In genomic region chr17:47436156-47436906, GRCm38 (mm10) we compare ENCODE assay signal across 8 mouse cellular contexts. TPM values are rescaled to one million over a fixed set of nuclear protein-coding genes. Genes with fewer than 3 reads are reported as not detected.
DNase-seq lines count a peak whose midpoint lies in the region; ATAC-seq lines count a peak whose summit lies in the region.

Gene AI661453, plus strand, starts transcription at chr17:47436615.

- DNase-seq in gastrocnemius, postnatal 25 days, result peak; percentile 17
- DNase-seq in gastrocnemius, postnatal 14 days, result no peak
- peak; percentile 52 for DNase-seq in embryonic facial prominence, embryonic 11.5 days (ENCODE audit: low spot score)
- DNase-seq in intestine, embryonic 14.5 days (ENCODE audit: low spot score), result peak; percentile 82
- no peak for DNase-seq in liver, embryonic 13.5 days
- DNase-seq in left cerebral cortex, postnatal 25 days (ENCODE audit: low spot score in 2 of 2), result no peak

- ATAC-seq in embryonic facial prominence, embryonic 11.5 days (replicated peaks; ENCODE audit: insufficient number of reproducible peaks, low FRiP score, low TSS enrichment, low read depth), result no peak
- peak; percentile 85 for ATAC-seq in intestine, embryonic 14.5 days (replicated peaks; ENCODE audit: low FRiP score, low TSS enrichment, low read depth)
- peak; percentile 24; the same call in 1 of the 2 replicates for ATAC-seq in liver, embryonic 13.5 days (ENCODE audit: low read depth)
- ATAC-seq in neural tube, embryonic 15.5 days (ENCODE audit: low FRiP score), result no peak
- ATAC-seq in erythroid progenitor cell, adult 5-6 weeks (replicated peaks; ENCODE audit: low FRiP score, poor library complexity, severe bottlenecking), result no peak

- H3K27me3 ChIP-seq in embryonic facial prominence, embryonic 11.5 days (ENCODE audit: control insufficient read depth, insufficient read depth, low read length), result peaks cover 20% of the 10 kb centered on the region
- peaks cover 21% of the 10 kb centered on the region for H3K27me3 ChIP-seq in intestine, embryonic 14.5 days (replicated peaks; ENCODE audit: control insufficient read depth, insufficient read depth, low read length)
- H3K27me3 ChIP-seq in liver, embryonic 13.5 days, result peaks cover 32% of the 10 kb centered on the region
- H3K27me3 ChIP-seq in neural tube, embryonic 15.5 days (replicated peaks), result peaks cover 35% of the 10 kb centered on the region

- H3K36me3 ChIP-seq in embryonic facial prominence, embryonic 11.5 days (replicated peaks; ENCODE audit: control insufficient read depth, insufficient read depth, low read depth, low read length), result no peaks in the 10 kb centered on the region
- no peaks in the 10 kb centered on the region for H3K36me3 ChIP-seq in intestine, embryonic 14.5 days (ENCODE audit: control insufficient read depth, insufficient read depth, low read length)
- no peaks in the 10 kb centered on the region for H3K36me3 ChIP-seq in liver, embryonic 13.5 days
- no peaks in the 10 kb centered on the region for H3K36me3 ChIP-seq in neural tube, embryonic 15.5 days

- H3K4me2 ChIP-seq in embryonic facial prominence, embryonic 11.5 days (ENCODE audit: low read depth, low read length), result peak within 1 kb of the TSS; percentile 79
- peak within 1 kb of the TSS; percentile 70 for H3K4me2 ChIP-seq in intestine, embryonic 14.5 days (ENCODE audit: low read length)
- H3K4me2 ChIP-seq in liver, embryonic 13.5 days, result peak within 1 kb of the TSS; percentile 76
- peak within 1 kb of the TSS; percentile 91 for H3K4me2 ChIP-seq in neural tube, embryonic 15.5 days

- no peaks in the 10 kb centered on the region; the same call in 1 of the 2 replicates for H3K4me1 ChIP-seq in embryonic facial prominence, embryonic 11.5 days (ENCODE audit: control insufficient read depth, insufficient read depth, low read length)
- H3K4me1 ChIP-seq in intestine, embryonic 14.5 days (replicated peaks; ENCODE audit: control insufficient read depth, insufficient read depth, low read length), result peaks cover 21% of the 10 kb centered on the region
- peaks cover 59% of the 10 kb centered on the region for H3K4me1 ChIP-seq in liver, embryonic 13.5 days (replicated peaks)
- H3K4me1 ChIP-seq in neural tube, embryonic 15.5 days, result peaks cover 17% of the 10 kb centered on the region

- intact Hi-C loops in gastrocnemius, postnatal 14 days (cut with DNase I; ENCODE audit: low total_unique reads), result no loop called here
- intact Hi-C loops in left cerebral cortex, postnatal 25 days (cut with DNase I), result no loop called here

- WGBS in embryonic facial prominence, embryonic 11.5 days, result under 1% methylated on average over 45 of the region's 45 CpGs
- 1% methylated on average over 38 of the region's 45 CpGs for WGBS in intestine, embryonic 14.5 days
- WGBS in liver, embryonic 13.5 days (ENCODE audit: insufficient replicate concordance), result 2% methylated on average over 44 of the region's 45 CpGs
- WGBS in neural tube, embryonic 15.5 days, result 2% methylated on average over 43 of the region's 45 CpGs

- H3K9me3 ChIP-seq in embryonic facial prominence, embryonic 11.5 days (replicated peaks; ENCODE audit: control insufficient read depth, low read length), result no peaks in the 10 kb centered on the region
- H3K9me3 ChIP-seq in intestine, embryonic 14.5 days (ENCODE audit: control insufficient read depth, low read length), result no peaks in the 10 kb centered on the region
- H3K9me3 ChIP-seq in liver, embryonic 13.5 days (replicated peaks), result no peaks in the 10 kb centered on the region
- no peaks in the 10 kb centered on the region for H3K9me3 ChIP-seq in neural tube, embryonic 15.5 days (replicated peaks)

- H3K4me3 ChIP-seq in embryonic facial prominence, embryonic 11.5 days (ENCODE audit: low read depth, low read length), result peak within 1 kb of the TSS; percentile 36
- peak within 1 kb of the TSS; percentile 46 for H3K4me3 ChIP-seq in intestine, embryonic 14.5 days (ENCODE audit: low read depth, low read length)
- peak within 1 kb of the TSS; percentile 60 for H3K4me3 ChIP-seq in liver, embryonic 13.5 days (replicated peaks)
- H3K4me3 ChIP-seq in neural tube, embryonic 15.5 days (replicated peaks), result peak within 1 kb of the TSS; percentile 41

- no peak within 1 kb of the TSS for H3K27ac ChIP-seq in embryonic facial prominence, embryonic 11.5 days (replicated peaks; ENCODE audit: low read depth, low read length)
- H3K27ac ChIP-seq in intestine, embryonic 14.5 days (ENCODE audit: low read depth), result peak within 1 kb of the TSS; percentile 23; the same call in 1 of the 2 replicates
- peak within 1 kb of the TSS; percentile 29; the same call in 1 of the 2 replicates for H3K27ac ChIP-seq in liver, embryonic 13.5 days
- H3K27ac ChIP-seq in neural tube, embryonic 15.5 days (replicated peaks), result no peak within 1 kb of the TSS

- H3K9ac ChIP-seq in embryonic facial prominence, embryonic 11.5 days (replicated peaks; ENCODE audit: low read length), result peak within 1 kb of the TSS; percentile 44; the same call in 1 of the 2 replicates
- peak within 1 kb of the TSS; percentile 55 for H3K9ac ChIP-seq in intestine, embryonic 14.5 days (ENCODE audit: low read length)
- H3K9ac ChIP-seq in liver, embryonic 13.5 days, result peak within 1 kb of the TSS; percentile 63
- peak within 1 kb of the TSS; percentile 32; the same call in 1 of the 2 replicates for H3K9ac ChIP-seq in neural tube, embryonic 15.5 days (replicated peaks)

RNA-seq across cellular contexts. Expression of gene AI661453, which starts in this region (rescaled TPM):
- total RNA-seq in gastrocnemius, postnatal 25 days (2021), result under 1 TPM; 0.49 to 0.59 TPM
- under 1 TPM; 0.31 to 0.49 TPM for total RNA-seq in gastrocnemius, postnatal 14 days (2021)
- polyA plus RNA-seq in embryonic facial prominence, embryonic 11.5 days (2014; fragmentation: Nextera tagmentation; extraction: Ambion mirVana), result 0.43 and 0.93 TPM in 2 replicates
- polyA plus RNA-seq in intestine, embryonic 14.5 days (2014; fragmentation: Nextera tagmentation; extraction: Ambion mirVana), result 3.4 and 4.4 TPM in 2 replicates
- 0.16 and 0.24 TPM in 2 replicates for polyA plus RNA-seq in liver, embryonic 13.5 days (2015; fragmentation: Nextera tagmentation; extraction: Ambion mirVana)
- polyA plus RNA-seq in neural tube, embryonic 15.5 days (2015; fragmentation: Nextera tagmentation; extraction: Ambion mirVana), result 0.19 and 0.43 TPM in 2 replicates
- total RNA-seq in erythroid progenitor cell, adult 5-6 weeks (2015; ENCODE audit: low replicate concordance), result 1.4 TPM in 1 of 2 replicates, not detected in the other
- not detected in 2 replicates for total RNA-seq in erythroid progenitor cell, adult 5-6 weeks (2017; ENCODE audit: low replicate concordance)
- under 1 TPM; 0.32 to 0.41 TPM for total RNA-seq in left cerebral cortex, postnatal 25 days (2021)

Comparison
In these comparisons a context has a peak if more than half of its experiments do, and no peak if none do; other contexts are left out.
1. Peak in DNase-seq in gastrocnemius, postnatal 25 days; RNA of the gene not detected or under 1 TPM.
2. Peak in DNase-seq, H3K4me3 ChIP-seq, H3K9ac ChIP-seq and H3K4me2 ChIP-seq in embryonic facial prominence, embryonic 11.5 days; RNA of the gene not detected or under 1 TPM.
3. Peak in ATAC-seq, H3K4me3 ChIP-seq, H3K27ac ChIP-seq, H3K9ac ChIP-seq and H3K4me2 ChIP-seq in liver, embryonic 13.5 days; RNA of the gene not detected or under 1 TPM.